28 mouse cellular contexts compared by ENCODE assay signal in genomic region chr2:92694797-92695196, GRCm38 (mm10).
DNase-seq lines count a peak whose midpoint lies in the region; ATAC-seq and TF ChIP-seq lines count a peak whose summit lies in the region.
"Had no signal": no experiment of that assay in that cellular context is flagged by ENCODE, and none has a peak within 500 bp of the region (broad histone marks: within the 10 kb centered on the region; RNA-seq: fewer than 3 reads in every experiment).

No protein-coding gene starts in this region.

- no peaks in the 10 kb centered on the region for H3K27me3 ChIP-seq in forebrain, embryonic 10.5 days (ENCODE audit: poor library complexity, severe bottlenecking)
- no peaks in the 10 kb centered on the region for H3K27me3 ChIP-seq in forebrain, embryonic 11.5 days (ENCODE audit: control insufficient read depth, insufficient read depth, low read length)
- H3K27me3 ChIP-seq: embryonic facial prominence, embryonic 13.5 days; forebrain, embryonic 12.5 days; forebrain, embryonic 15.5 days; heart, embryonic 12.5 days; heart, embryonic 15.5 days; intestine, embryonic 15.5 days had no signal

- no peak for DNase-seq in forebrain, embryonic 10.5 days (ENCODE audit: extremely low spot score, low spot score)
- DNase-seq in forebrain, embryonic 11.5 days (ENCODE audit: low spot score): no peak
- DNase-seq in left cerebral cortex, adult 2 months (ENCODE audit: extremely low spot score in 1 of 2, low spot score in 2 of 2): no peak
- DNase-seq in left cerebral cortex, postnatal 4 days: no peak
- DNase-seq in left cerebral cortex, postnatal 10 days (ENCODE audit: extremely low spot score in 1 of 2, low spot score in 2 of 2): no peak
- DNase-seq: adrenal gland, adult 8-10 months; adrenal gland, postnatal 25 days; cerebellum, adult 2 months; cerebellum, adult 9-11 months; cerebellum, postnatal 25 days; embryo, embryonic 11 days; gastrocnemius, adult 2 months; gastrocnemius, postnatal 25 days; heart, postnatal 10 days; heart, postnatal 36 days had no signal

- no peak overlapping the region for H3K4me3 ChIP-seq in forebrain, embryonic 10.5 days
- no peak overlapping the region for H3K4me3 ChIP-seq in forebrain, embryonic 11.5 days (ENCODE audit: low read depth, low read length)
- no peak overlapping the region for H3K4me3 ChIP-seq in left cerebral cortex, adult 2 months
- H3K4me3 ChIP-seq: embryonic facial prominence, embryonic 10.5 days; embryonic facial prominence, embryonic 13.5 days; erythroblast, embryonic 14.5 days; forebrain, embryonic 12.5 days; forebrain, embryonic 15.5 days; gastrocnemius, adult 2 months; heart, embryonic 12.5 days; heart, embryonic 15.5 days; hindbrain, embryonic 10.5 days; hindbrain, embryonic 13.5 days; intestine, embryonic 15.5 days had no signal

- ATAC-seq in forebrain, embryonic 11.5 days (replicated peaks; ENCODE audit: low FRiP score): no peak
- ATAC-seq in megakaryocyte-erythroid progenitor cell, adult 5-6 weeks (replicated peaks; ENCODE audit: low FRiP score, low TSS enrichment, poor library complexity, severe bottlenecking): peak; percentile 82
- ATAC-seq: activated CD4-positive, CD25-positive, alpha-beta regulatory T cell, adult 4 months; forebrain, embryonic 15.5 days; hindbrain, embryonic 16.5 days; intestine, embryonic 15.5 days had no signal

- no peak overlapping the region for H3K9ac ChIP-seq in forebrain, embryonic 11.5 days (ENCODE audit: low read length)
- H3K9ac ChIP-seq: embryonic facial prominence, embryonic 13.5 days; forebrain, embryonic 12.5 days; forebrain, embryonic 15.5 days; heart, embryonic 12.5 days; heart, embryonic 15.5 days; hindbrain, embryonic 13.5 days; intestine, embryonic 15.5 days had no signal

- H3K36me3 ChIP-seq in forebrain, embryonic 10.5 days (replicated peaks): no peaks in the 10 kb centered on the region
- H3K36me3 ChIP-seq in forebrain, embryonic 11.5 days (ENCODE audit: control insufficient read depth, insufficient read depth, low read length): no peaks in the 10 kb centered on the region
- H3K36me3 ChIP-seq: embryonic facial prominence, embryonic 10.5 days; embryonic facial prominence, embryonic 13.5 days; forebrain, embryonic 12.5 days; forebrain, embryonic 15.5 days; heart, embryonic 12.5 days; heart, embryonic 15.5 days; hindbrain, embryonic 10.5 days; hindbrain, embryonic 13.5 days; intestine, embryonic 15.5 days had no signal

- no peak for TF ChIP-seq CTCF in left cerebral cortex, adult 2 months (IDR thresholded peaks at IDR 0.05)

- 81% methylated on average over 2 of the region's 2 CpGs for WGBS in forebrain, embryonic 10.5 days
- 89% methylated on average over 2 of the region's 2 CpGs for WGBS in forebrain, embryonic 11.5 days

- intact Hi-C loops in left cerebral cortex, adult 2 months (cut with DNase I): loop anchor here (5.0 kb wide), 1 partner anchor 207 kb away; no protein-coding TSS in a partner anchor
- intact Hi-C loops in left cerebral cortex, postnatal 4 days (cut with DNase I): loop anchor here (10.0 kb wide), 2 partner anchors 120 to 210 kb away; no protein-coding TSS in a partner anchor
- intact Hi-C loops in left cerebral cortex, postnatal 10 days (cut with DNase I): loop anchor here (5.0 to 10.0 kb wide), 3 partner anchors 87 to 210 kb away; no protein-coding TSS in a partner anchor

- peak overlapping the region; percentile 11; the same call in 1 of the 2 replicates for H3K27ac ChIP-seq in forebrain, embryonic 10.5 days
- H3K27ac ChIP-seq in forebrain, embryonic 11.5 days (ENCODE audit: low read depth, low read length): no peak overlapping the region
- peak overlapping the region; percentile 85 for H3K27ac ChIP-seq in left cerebral cortex, adult 2 months
- H3K27ac ChIP-seq: embryonic facial prominence, embryonic 10.5 days; embryonic facial prominence, embryonic 13.5 days; forebrain, embryonic 12.5 days; forebrain, embryonic 15.5 days; gastrocnemius, adult 2 months; heart, embryonic 15.5 days; hindbrain, embryonic 10.5 days; hindbrain, embryonic 13.5 days; intestine, embryonic 15.5 days had no signal

- no peak overlapping the region for H3K4me2 ChIP-seq in forebrain, embryonic 11.5 days (ENCODE audit: low read depth, low read length, severe bottlenecking)
- H3K4me2 ChIP-seq: embryonic facial prominence, embryonic 13.5 days; forebrain, embryonic 12.5 days; forebrain, embryonic 15.5 days; heart, embryonic 12.5 days; heart, embryonic 15.5 days; hindbrain, embryonic 13.5 days; intestine, embryonic 15.5 days had no signal

- H3K9me3 ChIP-seq in forebrain, embryonic 10.5 days: no peaks in the 10 kb centered on the region
- no peaks in the 10 kb centered on the region for H3K9me3 ChIP-seq in forebrain, embryonic 11.5 days (ENCODE audit: control insufficient read depth, low read length)
- H3K9me3 ChIP-seq: embryonic facial prominence, embryonic 10.5 days; embryonic facial prominence, embryonic 13.5 days; forebrain, embryonic 12.5 days; forebrain, embryonic 15.5 days; heart, embryonic 12.5 days; heart, embryonic 15.5 days; hindbrain, embryonic 10.5 days; hindbrain, embryonic 13.5 days; intestine, embryonic 15.5 days had no signal

- H3K4me1 ChIP-seq in forebrain, embryonic 10.5 days: peaks cover 31% of the 10 kb centered on the region
- no peaks in the 10 kb centered on the region; the same call in 1 of the 2 replicates for H3K4me1 ChIP-seq in forebrain, embryonic 11.5 days (replicated peaks; ENCODE audit: control insufficient read depth, insufficient read depth, low read length)
- H3K4me1 ChIP-seq: embryonic facial prominence, embryonic 13.5 days; heart, embryonic 12.5 days; heart, embryonic 15.5 days; intestine, embryonic 15.5 days had no signal
